Mouse (Mus musculus) midbrain, embryonic 13.5 days (tissue): ENCODE measurements around the gene Adamtsl1. TPM values are rescaled to one million over a fixed set of nuclear protein-coding genes. Genes with fewer than 3 reads are reported as not detected.

Experiments
- ATAC-seq: fragments of 200-750 bp; cut with Nextera tagmentation; 2 replicates; pipeline ENCODE4 v1.8.0; 2017; ENCODE audit warnings: mild to moderate bottlenecking, moderate TSS enrichment, moderate library complexity
- H3K27ac ChIP-seq: fragments of 300-500 bp; sonication (generic); 2 replicates; pipeline ENCODE4 v1.5.1; 2015; ENCODE audit warnings: inconsistent platforms, mild to moderate bottlenecking, moderate library complexity
- H3K27me3 ChIP-seq: fragments of 300-500 bp; sonication (generic); 2 replicates; pipeline ENCODE4 v1.6.1; 2015; ENCODE audit warnings: mild to moderate bottlenecking, inconsistent platforms
- H3K36me3 ChIP-seq: fragments of 300-500 bp; sonication (generic); 2 replicates; pipeline ENCODE4 v1.6.1; 2015; ENCODE audit warnings: mild to moderate bottlenecking, inconsistent platforms
- H3K4me1 ChIP-seq: fragments of 300-500 bp; sonication (generic); replicated peaks from 2 replicates; pipeline ENCODE4 v1.6.1; 2015; ENCODE audit warnings: inconsistent platforms
- H3K4me2 ChIP-seq: fragments of 300-500 bp; sonication (generic); replicated peaks from 2 replicates; pipeline ENCODE4 v1.6.1; 2015; ENCODE audit warnings: moderate library complexity, mild to moderate bottlenecking, inconsistent platforms
- H3K4me3 ChIP-seq: fragments of 300-500 bp; sonication (generic); replicated peaks from 2 replicates; pipeline ENCODE4 v1.5.1; 2015; ENCODE audit warnings: mild to moderate bottlenecking, inconsistent platforms
- H3K9ac ChIP-seq: fragments of 300-500 bp; sonication (generic); replicated peaks from 2 replicates; pipeline ENCODE4 v1.6.1; 2015; ENCODE audit warnings: mild to moderate bottlenecking, inconsistent platforms
- H3K9me3 ChIP-seq: fragments of 300-500 bp; sonication (generic); 2 replicates; pipeline ENCODE4 v1.6.1; 2016; ENCODE audit warnings: mild to moderate bottlenecking, inconsistent platforms
- WGBS: fragments of 180-500 bp; shearing (Covaris S2); methylation state at CpG from one replicate; pipeline ENCODE4 v1.1.7; 2015; 5-methylcytosine and 5-hydroxymethylcytosine counted together
- polyA plus RNA-seq: library from polyadenylated mRNA; unstranded; fragments of >200 nt; fragmentation: Nextera tagmentation; extraction: Ambion mirVana; gene quantifications from 2 replicates; pipeline ENCODE4 v1.2.1, GENCODE M21; 2015

Gene Adamtsl1
- polyA plus RNA-seq, 1 experiment from 2014 or later, result 5.2 TPM

DNA sequence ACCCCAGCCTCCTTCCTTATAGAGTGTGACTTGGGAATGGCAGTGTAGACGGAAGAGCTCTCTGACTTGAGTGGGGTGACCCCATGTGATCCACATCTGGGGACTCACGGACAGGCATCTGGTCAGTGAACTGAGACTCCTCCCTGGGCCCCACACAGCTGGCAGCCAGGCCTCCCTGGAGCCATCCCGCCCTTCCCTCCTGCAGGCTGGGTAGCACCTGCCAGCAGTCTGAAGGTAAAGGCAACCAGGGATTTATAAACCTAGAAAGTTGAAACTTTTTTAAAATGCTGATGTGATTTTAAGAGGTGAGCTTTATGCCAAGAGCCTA, 893.2 kb downstream of the Adamtsl1 start:
- no peaks in the 10 kb centered on the region for H3K4me1 ChIP-seq
- H3K4me2 ChIP-seq, result no peak overlapping the region
- no peaks in the 10 kb centered on the region for H3K27me3 ChIP-seq
- WGBS, result 63% methylated on average over 3 of the region's 3 CpGs
- no peaks in the 10 kb centered on the region for H3K36me3 ChIP-seq
- H3K9ac ChIP-seq, result no peak overlapping the region
- no peak overlapping the region for H3K27ac ChIP-seq
- ATAC-seq, result no peak
- H3K9me3 ChIP-seq, result no peaks in the 10 kb centered on the region
- H3K4me3 ChIP-seq, result no peak overlapping the region

DNA sequence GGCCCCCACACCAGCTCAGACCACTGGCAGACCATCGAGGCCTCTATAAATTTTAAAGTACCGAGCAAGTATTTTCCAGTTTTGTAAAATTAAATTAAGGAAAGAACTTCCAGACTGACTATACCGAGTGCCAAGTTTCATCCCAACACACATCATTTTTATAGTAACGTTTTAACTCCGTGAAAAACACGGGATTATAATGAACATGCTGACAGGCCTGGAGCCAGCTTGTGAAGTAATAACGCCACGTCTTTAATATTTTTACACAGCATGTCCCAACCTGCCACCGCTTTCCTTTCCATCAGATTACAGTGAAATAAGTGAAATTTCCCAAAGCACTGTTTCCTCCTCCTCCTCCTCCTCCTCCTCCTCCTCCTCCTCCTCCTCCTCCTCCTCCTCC, 894.4 kb downstream of the Adamtsl1 start:
- no peak overlapping the region for H3K4me2 ChIP-seq
- no peak for ATAC-seq
- 94% methylated on average over 9 of the region's 9 CpGs for WGBS

DNA sequence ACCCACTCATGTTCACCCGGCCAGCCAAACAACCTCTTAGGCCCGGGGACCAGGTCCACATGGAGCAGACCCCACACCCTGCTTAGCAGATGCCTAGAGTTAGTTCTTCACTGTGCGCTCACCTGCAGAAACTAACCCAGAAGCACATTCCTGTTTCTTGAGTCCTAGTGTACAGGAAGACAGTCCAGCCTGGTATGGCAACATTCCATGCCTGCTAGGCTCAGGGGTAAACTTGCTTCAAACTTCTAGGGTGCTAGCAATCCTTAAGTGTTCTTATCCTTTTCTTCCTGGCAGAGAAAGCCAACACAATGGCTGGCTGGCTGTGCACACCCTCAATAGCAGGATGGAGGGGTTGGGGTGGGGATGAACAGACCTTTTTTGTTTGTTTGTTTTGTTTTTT, 897.0 kb downstream of the Adamtsl1 start:
- Histone ChIP-seq H3K4me2 (no peak overlapping the region), H3K4me3 (no peak overlapping the region)
- WGBS, result 93% methylated on average over 3 of the region's 3 CpGs

More for the DNA sequence above, 894.4 kb downstream of the Adamtsl1 start:
- Histone ChIP-seq H3K9me3 (no peaks in the 10 kb centered on the region), H3K27ac (no peak overlapping the region), H3K4me3 (no peak overlapping the region), H3K9ac (no peak overlapping the region), H3K4me1 (no peaks in the 10 kb centered on the region), H3K36me3 (no peaks in the 10 kb centered on the region), H3K27me3 (no peaks in the 10 kb centered on the region)

DNA sequence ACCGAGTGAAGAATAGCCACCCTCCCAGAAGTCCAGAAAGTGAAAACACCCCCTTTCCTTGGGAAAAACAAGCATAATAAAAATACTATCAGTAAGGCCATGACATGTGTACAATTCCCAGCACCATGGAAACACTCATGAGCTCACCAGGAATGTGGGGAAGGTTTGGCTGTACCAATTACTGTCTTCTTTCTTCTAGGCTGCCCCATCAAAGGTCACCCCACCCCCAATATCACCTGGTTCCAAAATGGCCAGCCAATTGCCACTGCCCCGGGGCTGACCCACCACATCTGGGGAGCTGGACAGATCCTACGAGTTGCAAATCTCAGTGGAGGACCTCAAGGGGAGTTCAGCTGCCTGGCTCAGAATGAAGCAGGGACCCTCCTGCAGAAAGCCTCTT, 899.4 kb downstream of the Adamtsl1 start:
- no peak for ATAC-seq
- H3K4me1 ChIP-seq, result no peaks in the 10 kb centered on the region
- no peaks in the 10 kb centered on the region for H3K27me3 ChIP-seq
- no peak overlapping the region for H3K4me3 ChIP-seq
- H3K9ac ChIP-seq, result no peak overlapping the region
- H3K9me3 ChIP-seq, result no peaks in the 10 kb centered on the region
- 57% methylated on average over 3 of the region's 3 CpGs for WGBS
- H3K4me2 ChIP-seq, result no peak overlapping the region
- no peaks in the 10 kb centered on the region for H3K36me3 ChIP-seq
- H3K27ac ChIP-seq, result no peak overlapping the region

More for the DNA sequence above, 897.0 kb downstream of the Adamtsl1 start:
- Histone ChIP-seq H3K36me3 (no peaks in the 10 kb centered on the region), H3K27me3 (no peaks in the 10 kb centered on the region), H3K27ac (no peak overlapping the region), H3K9me3 (no peaks in the 10 kb centered on the region), H3K4me1 (no peaks in the 10 kb centered on the region), H3K9ac (no peak overlapping the region)
- no peak for ATAC-seq

DNA sequence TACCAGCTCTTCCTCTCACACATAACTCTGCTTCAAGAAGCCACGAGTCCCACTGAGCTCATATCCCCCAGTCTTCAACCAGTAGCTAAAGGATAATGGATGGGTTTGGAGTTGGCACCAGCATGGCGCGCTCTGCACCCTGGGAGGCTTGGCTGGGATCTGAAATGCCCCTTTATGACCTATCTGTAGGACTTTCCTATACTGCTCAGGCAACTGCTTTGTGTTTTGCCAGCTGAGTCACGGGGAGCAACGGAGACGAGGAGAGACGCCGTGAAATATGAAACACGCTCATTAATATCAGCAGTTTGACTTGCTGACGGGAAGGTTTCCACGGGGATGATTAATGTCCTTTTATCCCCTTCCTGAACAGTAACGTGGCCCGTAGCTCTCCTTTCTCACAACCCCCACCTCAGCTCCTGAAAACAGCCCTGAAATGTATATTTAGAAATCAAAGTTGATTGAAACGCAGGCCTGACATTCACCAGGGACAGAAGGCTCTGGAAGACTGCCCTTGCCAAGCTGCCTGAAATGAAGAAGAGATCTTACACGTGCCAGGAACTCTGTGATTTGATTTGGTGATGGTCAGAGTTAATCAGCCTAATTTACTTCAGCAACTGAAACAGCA, 902.5 kb downstream of the Adamtsl1 start:
- no peaks in the 10 kb centered on the region for H3K27me3 ChIP-seq
- H3K9me3 ChIP-seq, result no peaks in the 10 kb centered on the region
- no peaks in the 10 kb centered on the region for H3K4me1 ChIP-seq
- 79% methylated on average over 15 of the region's 15 CpGs for WGBS
- no peak overlapping the region for H3K27ac ChIP-seq
- H3K9ac ChIP-seq, result no peak overlapping the region
- no peaks in the 10 kb centered on the region for H3K36me3 ChIP-seq
- H3K4me2 ChIP-seq, result no peak overlapping the region
- no peak for ATAC-seq
- H3K4me3 ChIP-seq, result no peak overlapping the region

DNA sequence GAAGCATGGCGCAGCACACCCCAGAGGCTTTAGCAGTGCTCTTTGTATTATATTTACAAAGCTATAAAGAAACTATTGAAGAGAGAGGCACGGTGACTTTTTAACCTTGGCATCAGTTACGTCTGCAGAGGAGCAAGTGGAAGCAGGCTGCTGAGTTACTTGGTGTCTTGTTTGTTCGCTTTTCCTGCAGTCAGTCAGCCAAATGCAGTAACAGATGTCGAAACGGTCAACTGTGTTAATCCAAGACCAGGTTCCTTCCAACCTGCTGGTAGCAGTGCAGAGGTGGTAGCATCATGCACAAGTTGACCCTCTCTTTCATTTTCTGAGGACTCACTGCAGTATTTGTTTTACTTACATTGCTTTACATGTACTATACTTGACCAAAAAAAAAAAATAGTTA, 908.6 kb downstream of the Adamtsl1 start:
- 74% methylated on average over 6 of the region's 6 CpGs for WGBS
- no peaks in the 10 kb centered on the region for H3K27me3 ChIP-seq
- no peak overlapping the region for H3K4me2 ChIP-seq

DNA sequence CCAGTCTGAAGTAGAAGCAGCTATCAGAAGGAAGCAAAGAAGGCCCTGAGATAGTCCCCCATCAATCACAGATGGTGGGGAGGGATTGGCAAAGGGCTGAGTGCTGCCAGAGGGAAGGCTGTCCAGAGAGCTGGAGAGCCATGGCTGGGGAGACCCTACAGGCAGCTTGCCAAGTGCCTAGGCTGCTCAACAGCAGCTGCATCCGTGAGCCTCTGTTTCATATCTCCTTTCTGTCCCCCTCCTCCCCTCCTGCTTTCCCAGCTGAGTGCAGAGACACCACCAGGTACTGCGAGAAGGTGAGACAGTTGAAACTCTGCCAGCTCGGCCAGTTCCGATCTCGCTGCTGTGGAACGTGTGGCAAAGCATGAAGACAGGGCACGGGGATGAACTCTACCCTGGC, 911.6 kb downstream of the Adamtsl1 start:
- 91% methylated on average over 7 of the region's 7 CpGs for WGBS
- no peaks in the 10 kb centered on the region for H3K4me1 ChIP-seq
- no peaks in the 10 kb centered on the region for H3K9me3 ChIP-seq
- no peak overlapping the region for H3K27ac ChIP-seq
- no peaks in the 10 kb centered on the region for H3K36me3 ChIP-seq
- H3K9ac ChIP-seq, result no peak overlapping the region
- H3K27me3 ChIP-seq, result no peaks in the 10 kb centered on the region
- no peak overlapping the region for H3K4me2 ChIP-seq
- no peak overlapping the region for H3K4me3 ChIP-seq
- no peak for ATAC-seq

More for the DNA sequence above, 908.6 kb downstream of the Adamtsl1 start:
- Histone ChIP-seq H3K4me3 (no peak overlapping the region), H3K27ac (no peak overlapping the region), H3K36me3 (no peaks in the 10 kb centered on the region), H3K4me1 (no peaks in the 10 kb centered on the region), H3K9ac (no peak overlapping the region), H3K9me3 (no peaks in the 10 kb centered on the region)
- ATAC-seq, result no peak

DNA sequence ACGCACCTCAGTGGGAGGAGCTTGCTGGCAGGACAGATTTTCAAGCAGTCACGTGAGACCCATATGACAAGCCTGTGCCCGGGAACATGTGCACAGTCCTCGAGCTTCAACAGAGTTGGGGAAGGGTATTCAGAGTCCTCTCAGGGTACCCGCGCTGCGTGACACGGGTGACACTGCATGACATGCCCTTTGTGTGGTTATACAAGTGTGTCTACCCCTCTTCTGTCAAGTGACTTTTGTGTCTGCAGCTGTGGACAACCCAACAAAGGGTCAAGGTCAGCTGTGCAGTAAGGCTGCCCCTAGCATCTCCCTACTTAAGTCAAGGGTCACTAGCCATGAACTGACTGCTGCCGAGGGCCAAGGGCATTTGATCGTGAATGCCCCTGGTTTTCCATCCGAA, 912.6 kb downstream of the Adamtsl1 start:
- WGBS, result 55% methylated on average over 11 of the region's 11 CpGs
- peak; percentile 48; the same call in 1 of the 2 replicates for ATAC-seq
- no peak overlapping the region for H3K4me3 ChIP-seq
- H3K27ac ChIP-seq, result no peak overlapping the region
- no peak overlapping the region for H3K4me2 ChIP-seq
- no peak overlapping the region for H3K9ac ChIP-seq
- H3K9me3 ChIP-seq, result no peaks in the 10 kb centered on the region
- H3K36me3 ChIP-seq, result no peaks in the 10 kb centered on the region
- no peaks in the 10 kb centered on the region for H3K27me3 ChIP-seq
- no peaks in the 10 kb centered on the region for H3K4me1 ChIP-seq

DNA sequence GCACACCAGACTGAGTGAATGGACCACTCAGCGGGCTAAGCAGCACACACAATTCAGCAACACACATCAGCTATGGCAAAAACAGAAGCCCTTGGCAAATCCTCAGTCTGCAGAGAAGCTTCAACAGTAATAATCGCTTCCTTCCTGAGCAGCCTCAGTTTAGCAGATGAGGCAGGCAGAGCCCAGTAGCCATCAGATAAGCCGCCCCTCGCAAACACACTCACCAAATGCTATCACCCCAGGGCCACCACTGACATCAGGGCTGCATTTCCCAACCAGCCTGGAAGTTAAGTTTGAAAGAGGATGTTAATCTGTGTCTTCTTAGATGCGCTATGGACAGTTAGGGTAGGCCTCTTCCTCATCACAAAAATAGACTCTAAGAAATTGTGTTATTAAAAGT, 913.3 kb downstream of the Adamtsl1 start:
- H3K9ac ChIP-seq, result no peak overlapping the region
- 78% methylated on average over 5 of the region's 5 CpGs for WGBS
- H3K27me3 ChIP-seq, result no peaks in the 10 kb centered on the region
- no peaks in the 10 kb centered on the region for H3K36me3 ChIP-seq
- no peak for ATAC-seq
- no peak overlapping the region for H3K27ac ChIP-seq
- no peaks in the 10 kb centered on the region for H3K4me1 ChIP-seq
- no peak overlapping the region for H3K4me2 ChIP-seq
- no peaks in the 10 kb centered on the region for H3K9me3 ChIP-seq
- no peak overlapping the region for H3K4me3 ChIP-seq

DNA sequence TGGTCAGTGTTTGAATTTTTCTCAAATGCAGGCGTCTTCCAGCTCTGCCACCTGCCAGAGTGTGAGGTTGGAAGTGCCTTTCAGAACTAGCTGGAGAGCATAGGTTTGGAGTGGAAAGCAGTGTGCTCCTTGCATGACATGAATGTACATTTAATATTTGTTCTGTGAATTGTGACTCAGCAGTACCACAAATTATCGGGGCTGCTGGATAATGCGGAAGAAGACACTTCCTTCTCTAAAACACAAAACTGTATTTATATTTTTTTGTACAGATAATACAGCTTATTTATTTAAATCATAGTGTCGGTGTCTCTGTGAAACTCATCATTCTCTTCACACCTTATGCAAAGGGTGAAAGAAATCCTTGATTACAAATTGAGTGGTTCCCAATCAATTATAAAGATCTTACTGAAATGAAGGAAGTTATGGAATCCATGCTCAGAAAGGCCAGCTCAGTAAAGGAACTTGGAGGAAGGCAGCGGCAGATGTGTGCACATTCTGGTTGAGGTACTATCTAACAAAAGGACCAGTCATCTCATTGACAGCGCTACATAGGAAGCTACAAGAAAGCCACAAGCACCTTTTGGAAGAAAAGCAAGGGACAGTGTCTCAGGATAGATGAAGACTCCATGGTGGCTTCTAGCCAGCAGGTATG, 914.2 kb downstream of the Adamtsl1 start:
- no peak for ATAC-seq
- no peak overlapping the region for H3K4me2 ChIP-seq

DNA sequence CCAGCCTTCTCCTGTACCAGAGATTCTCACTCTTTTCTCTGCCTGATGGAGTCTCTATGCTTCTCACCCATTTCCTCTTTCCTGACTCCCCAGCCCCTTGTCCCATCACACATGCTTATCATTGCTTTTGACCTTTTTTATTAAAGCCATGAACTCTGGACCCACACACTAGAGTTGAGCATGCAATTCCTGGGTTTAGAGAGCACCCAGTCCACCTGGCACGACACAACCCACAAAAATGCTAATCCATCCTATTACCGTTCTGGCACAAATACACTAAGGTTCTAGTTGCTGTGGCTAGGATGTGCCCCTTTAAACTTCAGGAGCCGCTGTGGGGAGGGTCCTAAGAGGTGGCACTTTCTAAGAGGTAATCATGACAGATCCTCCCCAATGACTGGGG, 921.7 kb downstream of the Adamtsl1 start:
- WGBS, result 94% methylated on average over 3 of the region's 3 CpGs
- no peak overlapping the region for H3K9ac ChIP-seq
- no peaks in the 10 kb centered on the region for H3K9me3 ChIP-seq
- H3K36me3 ChIP-seq, result no peaks in the 10 kb centered on the region
- H3K27me3 ChIP-seq, result no peaks in the 10 kb centered on the region
- no peak overlapping the region for H3K27ac ChIP-seq
- no peak overlapping the region for H3K4me3 ChIP-seq
- no peak overlapping the region for H3K4me2 ChIP-seq
- ATAC-seq, result no peak
- H3K4me1 ChIP-seq, result no peaks in the 10 kb centered on the region

More for the DNA sequence above, 914.2 kb downstream of the Adamtsl1 start:
- Histone ChIP-seq H3K27ac (no peak overlapping the region), H3K9ac (no peak overlapping the region), H3K9me3 (no peaks in the 10 kb centered on the region), H3K4me3 (no peak overlapping the region), H3K36me3 (no peaks in the 10 kb centered on the region), H3K27me3 (no peaks in the 10 kb centered on the region), H3K4me1 (no peaks in the 10 kb centered on the region)
- WGBS, result 92% methylated on average over 6 of the region's 6 CpGs

DNA sequence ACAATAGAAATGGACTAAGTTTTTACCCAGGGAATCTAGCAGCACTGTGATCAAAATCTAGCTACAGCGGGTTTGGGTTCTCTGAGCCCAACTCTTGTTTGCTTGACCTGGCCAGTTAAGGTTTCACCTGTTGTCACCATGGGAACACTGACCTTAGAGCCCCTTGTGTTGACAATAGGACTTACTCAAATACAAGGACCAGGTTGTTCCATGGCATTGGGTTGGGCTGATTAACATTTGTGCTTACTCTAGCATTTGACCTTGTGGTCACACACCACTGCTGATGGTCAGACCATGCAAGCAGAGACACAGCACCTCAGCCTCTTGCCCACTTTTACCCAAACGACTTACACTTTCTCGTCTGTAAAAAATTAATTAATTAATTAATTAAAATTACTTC, 922.4 kb downstream of the Adamtsl1 start:
- H3K27me3 ChIP-seq, result no peaks in the 10 kb centered on the region
- ATAC-seq, result no peak

DNA sequence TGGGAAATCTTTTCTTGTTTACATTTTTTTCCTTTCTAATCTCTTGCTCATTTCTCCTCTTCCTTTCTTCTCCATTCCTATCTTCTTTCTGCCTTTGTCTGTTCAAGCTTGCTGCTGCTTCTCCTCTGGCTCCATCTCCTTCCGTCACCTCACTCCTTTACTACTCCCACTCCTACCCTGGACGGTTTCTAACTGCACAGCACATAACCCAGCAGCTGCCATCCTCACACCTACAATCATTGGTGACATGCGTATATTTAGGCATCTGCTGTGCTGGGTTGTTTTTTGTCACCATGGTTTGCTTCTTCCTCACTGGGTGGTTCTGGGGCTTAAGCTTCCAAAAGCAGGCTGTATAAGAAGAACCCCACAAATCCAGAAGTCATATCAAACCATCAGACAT, 936.5 kb downstream of the Adamtsl1 start:
- no peak overlapping the region for H3K9ac ChIP-seq
- 90% methylated on average over 3 of the region's 3 CpGs for WGBS
- no peaks in the 10 kb centered on the region for H3K27me3 ChIP-seq
- no peaks in the 10 kb centered on the region for H3K4me1 ChIP-seq
- no peak overlapping the region for H3K4me2 ChIP-seq
- no peak overlapping the region for H3K4me3 ChIP-seq
- no peak overlapping the region for H3K27ac ChIP-seq
- no peak for ATAC-seq
- no peaks in the 10 kb centered on the region for H3K36me3 ChIP-seq
- no peaks in the 10 kb centered on the region for H3K9me3 ChIP-seq

More for the DNA sequence above, 922.4 kb downstream of the Adamtsl1 start:
- Histone ChIP-seq H3K4me3 (no peak overlapping the region), H3K9ac (no peak overlapping the region), H3K36me3 (no peaks in the 10 kb centered on the region), H3K9me3 (no peaks in the 10 kb centered on the region), H3K4me1 (no peaks in the 10 kb centered on the region), H3K4me2 (no peak overlapping the region), H3K27ac (no peak overlapping the region)
- WGBS, result 92% methylated on average over 3 of the region's 3 CpGs
